Mouse (Mus musculus) thymus, postnatal 36 days (tissue): ENCODE results near the gene Gm20388.

ENCODE experiments used
- DNase-seq, 2 experiments: peaks; one replicate each; pipeline ENCODE4 v3.0.0; 2022; ENCODE audit warnings: mixed read lengths in 2 of 2

The Gm20388 gene

GRCm38 (mm10) chr8:121668553-121668952 is 1757.9 kb downstream of the Gm20388 start:
- no peak for DNase-seq

- DNase-seq, result no peak
These were observed 1758.6 kb downstream of the Gm20388 start for GRCm38 (mm10) chr8:121669208-121669607.

DNA sequence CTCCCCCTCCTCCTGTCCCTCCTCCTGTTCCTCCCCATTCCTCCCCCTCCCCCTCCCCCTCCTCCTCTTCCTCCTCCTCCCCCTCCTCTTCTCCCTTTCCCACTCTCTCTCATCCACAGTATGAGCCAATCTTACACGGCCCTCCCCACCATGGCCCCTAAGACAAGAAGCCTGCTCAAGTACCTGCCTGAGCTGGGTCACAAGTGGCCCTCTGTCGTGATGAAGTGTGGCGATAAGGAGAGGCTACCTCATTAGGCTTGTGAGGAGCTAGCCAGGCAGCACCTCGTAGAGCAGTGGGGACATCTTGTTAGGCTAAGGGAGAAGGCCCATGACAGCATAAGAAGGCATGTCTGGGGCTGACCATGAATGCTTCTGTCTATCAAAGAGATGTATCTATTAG is 1762.5 kb downstream of the Gm20388 start:
- no peak for DNase-seq

DNA sequence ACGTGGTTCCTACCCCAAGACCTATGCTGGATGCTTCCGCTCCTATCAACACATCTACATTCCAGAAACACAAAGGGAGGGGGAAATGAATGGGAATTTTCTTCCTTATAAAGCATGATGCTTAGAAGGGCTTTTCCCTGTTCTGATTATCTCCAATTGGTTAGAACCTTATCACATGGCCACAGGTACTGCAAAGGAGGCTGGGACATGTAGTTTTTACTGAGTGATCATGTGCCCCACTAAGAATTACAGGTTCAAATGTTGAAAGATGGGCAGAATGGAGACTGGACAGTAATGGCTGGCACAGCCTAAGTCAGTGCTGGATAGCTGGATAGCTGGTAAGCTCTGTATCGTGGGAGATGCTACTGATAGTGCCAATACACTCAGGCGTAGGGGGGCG is 1763.3 kb downstream of the Gm20388 start:
- no peak for DNase-seq

GRCm38 (mm10) chr8:121674524-121674923 is 1763.9 kb downstream of the Gm20388 start:
- DNase-seq, result no peak

DNA sequence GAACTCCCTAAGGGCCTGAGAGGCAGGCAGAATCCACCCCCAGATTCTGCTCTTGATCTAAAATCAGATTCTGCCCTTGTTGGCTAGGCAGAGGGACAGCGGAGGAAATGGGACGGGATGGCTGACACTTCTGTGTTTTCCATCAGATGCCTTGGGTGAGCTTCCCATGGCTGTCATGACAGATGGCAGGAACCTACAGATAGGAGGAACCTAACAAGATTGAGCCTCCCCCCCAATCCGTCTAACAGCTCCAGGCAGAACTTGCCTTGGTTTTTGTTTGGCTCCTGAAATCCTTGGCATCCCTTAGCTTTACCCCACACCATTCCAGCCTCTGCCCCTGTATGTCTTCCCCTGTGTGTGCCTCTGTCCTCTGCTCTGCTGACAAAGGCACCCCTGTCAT is 1764.5 kb downstream of the Gm20388 start:
- no peak for DNase-seq

- DNase-seq, result no peak
These were observed 1765.1 kb downstream of the Gm20388 start for GRCm38 (mm10) chr8:121675701-121676100.

DNA sequence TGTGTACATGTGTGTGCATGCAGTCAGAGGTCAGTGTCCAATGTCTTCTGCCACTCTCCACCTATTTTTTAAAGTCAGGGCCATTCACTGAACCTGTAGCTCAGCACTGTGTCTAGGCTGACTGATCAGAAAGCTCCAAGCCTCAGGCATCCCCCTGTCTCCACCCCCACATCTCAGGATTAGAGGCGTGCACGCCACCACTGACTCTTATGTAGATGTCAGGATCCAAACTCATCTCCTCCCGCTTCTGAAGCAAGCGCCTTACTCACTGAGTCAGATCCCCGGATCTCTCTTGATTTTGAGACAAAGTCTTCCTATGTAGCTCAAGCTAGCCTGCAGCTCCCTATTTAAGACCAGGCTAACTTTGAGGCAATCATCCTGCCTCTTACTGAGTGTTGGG is 1768.1 kb downstream of the Gm20388 start:
- no peak for DNase-seq

DNA sequence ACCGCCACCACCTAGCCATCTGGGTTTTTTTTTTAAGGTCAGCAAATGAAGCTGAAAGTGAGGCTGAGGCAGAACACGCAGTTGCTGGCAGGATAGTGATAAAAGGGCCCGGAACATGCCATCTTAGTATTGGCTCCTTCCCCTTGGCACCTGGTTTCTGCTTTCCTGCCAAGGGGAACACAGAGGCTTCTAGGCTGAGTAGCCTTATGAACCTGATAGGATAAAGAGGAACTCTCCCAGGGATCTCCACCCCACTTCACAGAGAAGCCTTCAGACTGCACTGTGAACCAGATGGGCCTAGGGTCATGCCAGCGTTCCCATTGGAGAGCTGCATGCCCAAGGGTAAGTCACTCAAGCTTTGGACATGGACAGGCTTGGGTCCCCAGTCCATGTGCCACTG is 1770.3 kb downstream of the Gm20388 start:
- DNase-seq, result no peak

DNA sequence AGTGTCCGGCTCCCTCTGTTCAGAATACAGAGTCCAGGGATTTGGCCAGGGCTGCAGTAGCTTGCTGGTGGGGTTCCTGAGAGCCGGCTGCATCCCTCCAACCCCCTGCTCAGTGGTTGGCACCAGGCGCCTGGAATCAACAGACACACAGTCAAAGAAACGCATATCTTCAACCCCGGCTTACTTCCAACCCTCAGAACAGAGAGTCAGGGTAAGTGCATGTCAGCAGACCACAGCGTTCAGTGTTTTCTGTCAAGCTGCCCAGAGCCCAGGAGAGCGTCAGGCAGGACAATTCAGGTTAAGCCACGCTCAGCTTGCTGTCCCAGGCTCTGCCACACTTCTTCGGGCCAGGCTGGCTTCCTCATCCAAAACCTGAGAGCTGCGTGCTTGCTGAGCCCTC is 1770.8 kb downstream of the Gm20388 start:
- DNase-seq, result no peak

DNA sequence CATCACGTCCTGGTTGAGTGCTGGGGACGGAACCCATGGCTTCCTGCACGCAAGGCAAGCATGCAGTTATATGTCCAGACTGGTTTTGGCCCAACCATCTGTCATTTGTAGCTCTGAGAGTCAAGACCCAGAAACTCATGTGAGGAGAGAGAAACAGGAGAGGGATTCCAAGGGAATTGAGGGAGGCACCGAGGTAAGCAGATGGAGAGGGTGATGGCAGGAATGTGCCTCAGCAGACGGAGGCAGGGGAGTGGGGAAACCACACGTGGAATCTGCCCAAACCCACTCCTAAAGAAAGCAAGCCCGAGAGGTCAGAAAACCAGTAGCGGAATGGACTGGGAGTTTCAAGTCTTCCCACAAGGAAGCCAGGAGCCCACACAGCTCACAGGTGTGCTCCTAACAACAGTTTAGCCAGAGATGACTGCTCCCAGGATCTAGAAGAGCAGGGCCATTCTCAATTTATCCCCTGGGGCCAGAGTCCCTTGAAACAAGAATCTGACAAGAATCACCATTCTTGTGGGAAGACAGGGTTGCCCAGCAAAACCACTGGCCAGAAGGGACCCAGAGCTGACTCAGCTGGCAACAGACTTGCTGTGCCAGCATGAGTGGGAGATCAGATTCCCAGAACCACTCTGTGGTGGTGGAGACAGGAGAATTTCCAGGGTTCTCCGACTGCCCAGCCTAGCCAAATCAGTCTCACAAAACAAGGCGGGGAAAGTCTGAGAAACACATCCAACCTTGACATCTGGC is 1772.6 kb downstream of the Gm20388 start:
- DNase-seq, result no peak

GRCm38 (mm10) chr8:121685419-121685818 is 1774.8 kb downstream of the Gm20388 start:
- DNase-seq, result peak; percentile 10 to 19

DNA sequence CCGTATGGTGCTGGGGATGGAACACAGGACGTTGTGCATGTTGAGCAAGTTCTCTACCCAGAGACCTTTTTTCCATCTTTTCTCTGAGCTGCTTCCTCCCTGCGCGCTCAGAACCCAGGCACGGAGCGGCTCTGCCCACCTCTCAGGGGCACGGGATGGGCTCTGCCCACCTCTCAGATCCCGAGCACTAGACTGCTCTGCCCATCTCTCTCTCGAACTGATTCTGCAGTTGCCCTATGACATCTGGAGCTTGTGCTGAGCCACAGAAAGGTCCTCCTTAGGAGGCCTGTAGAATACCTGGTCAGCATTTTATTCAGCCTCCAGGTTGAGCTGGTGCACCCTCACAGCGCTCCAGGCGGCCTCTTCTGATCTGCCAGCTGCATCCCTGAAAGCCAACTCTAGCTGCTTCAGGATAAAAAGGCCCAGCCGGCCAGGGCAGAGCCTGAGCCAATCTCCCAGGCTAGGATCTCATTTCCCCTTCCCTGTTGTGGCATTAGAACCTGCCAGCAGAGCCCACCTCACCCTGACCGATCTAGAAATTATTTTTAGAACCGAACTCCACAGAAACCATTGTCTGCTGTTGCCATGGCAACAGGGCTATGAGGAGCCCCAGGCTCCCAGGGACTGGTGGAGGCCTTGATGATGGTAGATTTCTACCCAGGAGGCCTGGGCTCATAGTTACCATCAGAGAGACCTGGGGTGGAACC is 1777.0 kb downstream of the Gm20388 start:
- no peak for DNase-seq

DNA sequence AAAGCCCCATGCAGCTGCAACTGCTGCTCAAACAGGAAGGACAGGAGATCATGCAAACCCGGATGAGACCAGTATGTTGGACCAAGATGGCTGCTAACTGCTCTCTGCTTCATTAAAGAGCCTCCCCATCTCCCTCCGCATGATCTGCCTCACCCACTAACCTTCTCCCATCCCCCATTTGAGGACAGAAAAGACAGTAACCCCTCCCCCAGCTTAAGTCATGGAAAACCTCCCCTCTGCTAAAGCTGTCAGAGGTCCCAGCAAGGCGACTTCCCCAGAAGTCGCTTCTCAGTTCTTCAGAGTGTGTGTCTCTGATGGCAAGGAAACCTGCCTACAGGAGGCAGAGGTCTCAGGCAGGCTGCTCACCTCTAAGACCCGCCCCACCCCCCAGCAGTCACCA is 1777.9 kb downstream of the Gm20388 start:
- DNase-seq, result no peak

DNA sequence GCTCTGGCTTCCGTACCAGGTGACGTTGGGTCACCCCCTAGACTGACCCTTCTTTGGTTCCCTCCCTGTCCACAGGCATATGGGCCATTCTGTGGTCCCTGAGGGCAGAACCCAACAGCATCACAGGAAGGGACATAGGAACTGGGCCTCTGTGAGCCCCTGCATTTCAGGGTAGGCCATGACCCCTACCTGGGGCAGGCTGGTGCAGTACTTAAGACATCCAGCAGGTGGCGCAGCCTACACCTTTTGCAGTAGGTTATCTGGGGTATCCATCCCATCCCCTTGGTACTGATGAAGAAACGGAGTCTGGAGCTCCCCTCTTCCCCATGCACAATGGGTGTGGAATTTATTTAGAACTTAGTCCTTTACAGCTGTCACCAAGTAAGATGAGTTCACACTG is 1783.8 kb downstream of the Gm20388 start:
- peak; percentile 43 to 56 for DNase-seq

- DNase-seq, result no peak
These were observed 1785.0 kb downstream of the Gm20388 start for GRCm38 (mm10) chr8:121695585-121696184.

GRCm38 (mm10) chr8:121697735-121698614 is 1787.3 kb downstream of the Gm20388 start:
- DNase-seq, result no peak

GRCm38 (mm10) chr8:121698615-121699101 is 1788.0 kb downstream of the Gm20388 start:
- no peak for DNase-seq

DNA sequence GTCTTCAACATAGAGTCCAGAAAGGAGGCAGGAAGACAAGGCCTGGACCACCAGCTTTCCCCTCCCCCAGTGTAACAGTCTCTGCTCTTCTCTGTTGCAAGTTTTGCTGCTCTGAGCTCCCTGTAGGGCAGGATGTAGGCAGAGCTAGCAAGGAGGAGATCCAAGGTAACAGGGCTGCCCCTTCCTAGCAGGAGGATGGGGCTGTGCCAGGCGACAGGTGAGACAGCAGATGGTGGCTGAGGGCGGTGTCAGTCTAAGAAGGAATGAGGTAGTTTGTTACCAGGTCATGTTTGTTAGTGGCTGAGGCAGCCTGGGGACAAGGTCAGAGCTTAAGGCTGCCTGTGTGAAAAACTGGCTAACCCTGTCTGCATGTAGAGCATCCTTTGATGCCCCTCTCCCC is 1789.3 kb downstream of the Gm20388 start:
- no peak for DNase-seq

DNA sequence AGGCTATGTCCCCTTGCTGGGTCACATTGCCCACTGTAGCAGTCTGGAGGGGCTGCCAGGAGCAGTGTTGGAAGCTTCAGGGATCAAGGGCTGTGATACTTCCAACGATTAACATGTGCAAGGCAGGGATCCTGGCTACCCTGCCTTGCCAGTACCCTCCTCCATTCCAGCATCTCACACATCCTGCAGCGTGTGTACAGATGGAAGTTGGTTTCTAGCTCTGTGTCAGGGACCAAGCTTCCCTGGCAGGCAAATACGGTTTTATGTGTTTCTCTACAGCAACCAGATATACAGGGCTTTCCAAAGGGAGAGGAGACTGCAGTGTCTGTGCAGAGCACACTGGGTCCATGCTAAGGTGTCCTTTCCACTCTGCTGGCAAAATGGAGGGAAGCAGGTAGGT is 1794.5 kb downstream of the Gm20388 start:
- DNase-seq, result no peak

DNA sequence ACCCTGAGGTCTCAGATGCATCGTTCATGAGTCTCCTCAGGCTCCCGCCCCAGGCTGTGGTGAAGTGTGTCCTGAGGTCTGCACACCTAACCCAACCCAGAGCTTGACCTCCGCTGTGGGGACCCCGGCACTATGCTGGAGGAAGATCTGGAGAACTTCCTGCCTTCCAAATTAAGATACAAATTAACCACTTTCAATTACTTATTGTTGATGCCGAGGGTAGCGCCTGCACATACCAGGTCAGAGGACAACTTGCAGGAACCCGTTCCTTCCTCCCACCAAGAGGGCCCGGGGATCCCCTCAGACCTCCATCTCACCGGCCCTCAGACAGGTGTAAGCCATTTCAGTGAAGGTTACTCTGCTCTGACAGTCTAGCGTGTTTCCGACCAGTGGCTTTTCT is 1796.3 kb downstream of the Gm20388 start:
- no peak for DNase-seq

DNA sequence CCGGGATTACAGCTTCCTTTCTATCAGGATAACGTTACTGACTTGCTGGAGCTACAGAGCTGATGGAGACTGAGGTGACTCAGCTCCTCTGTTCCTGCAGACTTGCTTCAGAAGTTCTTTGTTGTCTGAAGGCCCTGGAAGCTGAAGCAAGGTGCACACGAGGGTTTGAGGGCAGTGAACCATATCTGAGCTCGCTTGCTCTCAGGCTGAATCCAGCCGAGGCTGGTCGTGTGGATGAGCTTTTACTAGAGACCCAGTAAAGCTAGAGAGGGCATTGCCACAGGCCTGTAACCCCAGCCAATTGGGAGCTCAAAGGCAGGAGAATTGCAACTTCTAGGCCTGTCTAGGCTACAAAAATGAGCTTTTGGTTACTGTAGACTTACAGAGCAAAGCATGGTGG is 1797.8 kb downstream of the Gm20388 start:
- no peak for DNase-seq

GRCm38 (mm10) chr8:121717502-121717901 is 1806.9 kb downstream of the Gm20388 start:
- no peak for DNase-seq
